Mouse (Mus musculus) ES-E14 (cell line): ENCODE measurements around the gene Rora.

Source experiments
- HCFC1 ChIP-seq: IDR thresholded peaks from 2 replicates; pipeline ENCODE4 v1.6.1; 2012; ENCODE audit warnings: low read length, inconsistent platforms, borderline replicate concordance; ENCODE audit not compliant: insufficient read depth
- MAFK ChIP-seq: IDR thresholded peaks from 2 replicates; pipeline ENCODE4 v1.6.1; 2014; ENCODE audit warnings: mild to moderate bottlenecking, low read depth, low read length, inconsistent platforms; ENCODE audit not compliant: insufficient read depth
- ZNF384 ChIP-seq: IDR thresholded peaks from 2 replicates; pipeline ENCODE4 v1.6.1; 2012; ENCODE audit warnings: low read depth, low read length, inconsistent platforms

GRCm38 (mm10) chr9:68985046-68985445 lies 331.5 kb downstream of the Rora start:
- TF ChIP-seq MAFK (no peak), HCFC1 (no peak), ZNF384 (no peak)
